Mouse (Mus musculus) olfactory bulb, adult 2 months (tissue): ENCODE results near the gene Foxc1.

Experiments used
- CTCF ChIP-seq: fragments of 200-500 bp; IDR thresholded peaks from 2 replicates; pipeline ENCODE4 v1.5.1; 2012; ENCODE audit warnings: low read depth, mild to moderate bottlenecking, low read length, moderate library complexity; ENCODE audit not compliant: insufficient read depth
- POLR2A ChIP-seq: fragments of 200-500 bp; IDR thresholded peaks from 2 replicates; pipeline ENCODE4 v1.6.1; 2012; ENCODE audit warnings: mild to moderate bottlenecking, low read depth, low read length, moderate library complexity; ENCODE audit not compliant: insufficient read depth

DNA sequence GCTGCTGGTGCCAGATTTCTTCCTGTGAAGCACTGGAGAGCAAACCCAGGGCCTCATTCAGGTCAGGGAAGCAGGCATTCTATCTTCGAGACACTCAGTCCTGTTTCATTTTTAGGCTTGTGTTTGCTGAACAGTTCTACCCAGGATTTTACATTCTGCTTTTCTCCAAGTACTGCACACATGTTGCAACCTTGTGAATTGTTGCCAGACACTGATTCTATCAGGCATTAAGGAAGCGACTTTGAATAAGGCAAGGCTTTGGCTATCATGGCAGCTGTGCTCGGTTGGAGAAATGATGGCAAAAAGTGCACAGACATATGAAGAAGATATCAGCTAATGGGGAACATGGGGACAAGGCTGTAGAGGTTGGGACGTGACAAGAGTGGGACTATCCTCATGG, 22.0 kb downstream of the Foxc1 start:
- TF ChIP-seq CTCF (no peak), POLR2A (no peak)
